Mouse (Mus musculus): Measurements from ENCODE around the gene Ckmt2.
A peak's percentile ranks its signal among the peaks of the same experiment; 100 is the strongest.

Ckmt2 gene

GRCm38 (mm10) chr13:91876741-91877349 is at the start of gene Ckmt2:
Gene Ckmt2 (minus strand): TSS chr13:91876885.
- DNase-seq = no peak

GRCm38 (mm10) chr13:91921010-91921409 is 44.3 kb upstream of the Ckmt2 start:
- DNase-seq = no peak

- DNase-seq = no peak
These were observed 42.1 kb upstream of the Ckmt2 start for GRCm38 (mm10) chr13:91918764-91919163.

GRCm38 (mm10) chr13:91917835-91918234 is 41.1 kb upstream of the Ckmt2 start:
- no peak for DNase-seq

- DNase-seq = no peak
These were observed 39.6 kb upstream of the Ckmt2 start for GRCm38 (mm10) chr13:91916308-91916707.

- peak; percentile 82 for DNase-seq
These were observed 39.0 kb upstream of the Ckmt2 start for GRCm38 (mm10) chr13:91915582-91916239.

- no peak for DNase-seq
These were observed 38.5 kb upstream of the Ckmt2 start for GRCm38 (mm10) chr13:91915192-91915581.

- no peak for DNase-seq
These were observed 35.0 kb upstream of the Ckmt2 start for GRCm38 (mm10) chr13:91911652-91912051.

GRCm38 (mm10) chr13:91911211-91911610 is 34.5 kb upstream of the Ckmt2 start:
- no peak for DNase-seq

- peak; percentile 81 for DNase-seq
These were observed 31.7 kb upstream of the Ckmt2 start for GRCm38 (mm10) chr13:91908202-91908980.

- DNase-seq = no peak
These were observed 29.7 kb upstream of the Ckmt2 start for GRCm38 (mm10) chr13:91906338-91906737.

- DNase-seq = no peak
These were observed 19.8 kb upstream of the Ckmt2 start for GRCm38 (mm10) chr13:91896476-91896875.

GRCm38 (mm10) chr13:91893132-91893531 is 16.4 kb upstream of the Ckmt2 start:
- no peak for DNase-seq

GRCm38 (mm10) chr13:91890031-91890619 is 13.4 kb upstream of the Ckmt2 start:
- no peak for DNase-seq

- no peak for DNase-seq
These were observed 8.2 kb upstream of the Ckmt2 start for GRCm38 (mm10) chr13:91884714-91885386.

GRCm38 (mm10) chr13:91881837-91882480 is 5.3 kb upstream of the Ckmt2 start:
- peak; percentile 33 for DNase-seq

GRCm38 (mm10) chr13:91880256-91880655 is 3.6 kb upstream of the Ckmt2 start:
- no peak for DNase-seq

GRCm38 (mm10) chr13:91877996-91878395 is 1.3 kb upstream of the Ckmt2 start:
- DNase-seq = no peak

- no peak for DNase-seq
These were observed 665 bp upstream of the Ckmt2 start for GRCm38 (mm10) chr13:91877350-91877749.

GRCm38 (mm10) chr13:91875581-91875980 is 1.1 kb downstream of the Ckmt2 start:
- DNase-seq = no peak

GRCm38 (mm10) chr13:91874565-91874964 is 2.1 kb downstream of the Ckmt2 start:
- no peak for DNase-seq

- no peak for DNase-seq
These were observed 2.9 kb downstream of the Ckmt2 start for GRCm38 (mm10) chr13:91873734-91874329.

All from layer of hippocampus, adult 9-11 months (tissue).